Mouse (Mus musculus) heart, embryonic 13.5 days (tissue): ENCODE results near the gene Mapk3. TPM values are rescaled to one million over a fixed set of nuclear protein-coding genes. Genes with fewer than 3 reads are reported as not detected.

Experiments
- ATAC-seq: fragments of 200-750 bp; cut with Nextera tagmentation; 2 replicates; pipeline ENCODE4 v1.8.0; 2017; ENCODE audit warnings: moderate TSS enrichment; ENCODE audit not compliant: insufficient number of reproducible peaks, low FRiP score, low TSS enrichment; ENCODE audit errors: extremely low read depth
- H3K27ac ChIP-seq: fragments of 300-500 bp; sonication (generic); replicated peaks from 2 replicates; pipeline ENCODE4 v1.5.1; 2015; ENCODE audit warnings: moderate library complexity, mild to moderate bottlenecking, inconsistent platforms
- H3K27me3 ChIP-seq: fragments of 300-500 bp; sonication (generic); replicated peaks from 2 replicates; pipeline ENCODE4 v1.6.1; 2015; ENCODE audit warnings: mild to moderate bottlenecking, inconsistent platforms
- H3K36me3 ChIP-seq: fragments of 300-500 bp; sonication (generic); 2 replicates; pipeline ENCODE4 v1.6.1; 2015; ENCODE audit warnings: mild to moderate bottlenecking, inconsistent platforms
- H3K4me1 ChIP-seq: fragments of 300-500 bp; sonication (generic); 2 replicates; pipeline ENCODE4 v1.6.1; 2015; ENCODE audit warnings: inconsistent platforms
- H3K4me2 ChIP-seq: fragments of 300-500 bp; sonication (generic); 2 replicates; pipeline ENCODE4 v1.6.1; 2015; ENCODE audit warnings: inconsistent platforms, mild to moderate bottlenecking, moderate library complexity
- H3K4me3 ChIP-seq: fragments of 300-500 bp; sonication (generic); 2 replicates; pipeline ENCODE4 v1.5.1; 2015; ENCODE audit warnings: moderate library complexity, mild to moderate bottlenecking, inconsistent platforms
- H3K9ac ChIP-seq: fragments of 300-500 bp; sonication (generic); 2 replicates; pipeline ENCODE4 v1.6.1; 2015; ENCODE audit warnings: inconsistent platforms, mild to moderate bottlenecking, moderate library complexity
- H3K9me3 ChIP-seq: fragments of 300-500 bp; sonication (generic); 2 replicates; pipeline ENCODE4 v1.6.1; 2016; ENCODE audit warnings: inconsistent platforms
- WGBS: fragments of 180-500 bp; shearing (Covaris S2); methylation state at CpG from one replicate; pipeline ENCODE4 v1.1.7; 2015; ENCODE audit warnings: mixed read lengths; 5-methylcytosine and 5-hydroxymethylcytosine counted together
- polyA plus RNA-seq: library from polyadenylated mRNA; unstranded; fragments of >200 nt; fragmentation: Nextera tagmentation; extraction: Ambion mirVana; gene quantifications from 2 replicates; pipeline ENCODE4 v1.2.1, GENCODE M21; 2015

Mapk3 gene
- polyA plus RNA-seq, 1 experiment from 2014 or later: 57.5 TPM

DNA sequence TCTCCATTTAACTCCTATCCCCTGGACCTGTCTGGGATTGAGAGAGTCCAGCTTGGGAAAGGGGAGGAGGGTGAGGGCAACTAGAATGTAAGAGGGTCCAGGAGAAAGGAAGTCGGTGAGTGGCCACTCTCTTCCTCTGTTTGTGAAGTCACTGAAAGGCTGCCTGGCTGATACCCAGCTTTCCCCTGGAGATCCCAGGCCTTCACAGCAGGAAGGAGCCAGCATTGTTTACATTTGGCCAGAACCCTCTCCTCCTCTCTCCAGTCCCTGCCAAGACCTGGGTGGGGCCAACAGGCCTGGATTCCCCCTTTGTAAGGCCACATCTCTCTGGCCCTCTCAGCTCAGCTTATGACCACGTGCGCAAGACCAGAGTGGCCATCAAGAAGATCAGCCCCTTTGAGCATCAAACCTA, 996 bp downstream of the Mapk3 start:
- Histone ChIP-seq H3K9ac (peak overlapping the region; percentile 98), H3K9me3 (no peaks in the 10 kb centered on the region), H3K36me3 (peaks cover 37% of the 10 kb centered on the region), H3K27me3 (no peaks in the 10 kb centered on the region), H3K4me3 (peak overlapping the region; percentile 92), H3K4me1 (peaks cover 35% of the 10 kb centered on the region), H3K27ac (peak overlapping the region; percentile 94), H3K4me2 (peak overlapping the region; percentile 92)
- peak; percentile 28; the same call in 1 of the 2 replicates for ATAC-seq
- WGBS: 21% methylated on average over 3 of the region's 3 CpGs

DNA sequence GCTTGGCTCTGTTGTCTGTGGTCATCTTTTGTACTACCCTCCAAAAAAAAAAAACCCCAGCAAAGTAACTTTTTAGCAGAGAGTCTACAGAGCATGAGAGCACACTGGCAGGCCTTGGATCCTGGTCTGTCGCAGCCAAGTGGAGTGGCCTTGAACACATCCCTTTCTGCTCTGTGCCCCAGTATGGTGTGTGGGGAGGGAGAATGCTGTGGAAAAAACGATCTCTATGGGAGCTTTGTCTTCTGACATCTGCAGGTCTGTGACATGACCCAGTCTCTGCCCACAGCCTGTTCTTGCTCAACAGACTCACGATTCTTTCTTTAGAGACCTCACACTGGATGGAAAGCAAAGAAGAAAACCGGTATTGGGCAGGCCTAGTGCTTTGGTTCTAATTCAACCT, 1.6 kb downstream of the Mapk3 start:
- WGBS: 57% methylated on average over 4 of the region's 4 CpGs
- Histone ChIP-seq H3K36me3 (peaks cover 42% of the 10 kb centered on the region), H3K9ac (peak overlapping the region; percentile 98), H3K27ac (peak overlapping the region; percentile 94), H3K4me2 (peak overlapping the region; percentile 92), H3K9me3 (no peaks in the 10 kb centered on the region), H3K4me1 (peaks cover 35% of the 10 kb centered on the region), H3K27me3 (no peaks in the 10 kb centered on the region), H3K4me3 (peak overlapping the region; percentile 92)
- no peak for ATAC-seq

DNA sequence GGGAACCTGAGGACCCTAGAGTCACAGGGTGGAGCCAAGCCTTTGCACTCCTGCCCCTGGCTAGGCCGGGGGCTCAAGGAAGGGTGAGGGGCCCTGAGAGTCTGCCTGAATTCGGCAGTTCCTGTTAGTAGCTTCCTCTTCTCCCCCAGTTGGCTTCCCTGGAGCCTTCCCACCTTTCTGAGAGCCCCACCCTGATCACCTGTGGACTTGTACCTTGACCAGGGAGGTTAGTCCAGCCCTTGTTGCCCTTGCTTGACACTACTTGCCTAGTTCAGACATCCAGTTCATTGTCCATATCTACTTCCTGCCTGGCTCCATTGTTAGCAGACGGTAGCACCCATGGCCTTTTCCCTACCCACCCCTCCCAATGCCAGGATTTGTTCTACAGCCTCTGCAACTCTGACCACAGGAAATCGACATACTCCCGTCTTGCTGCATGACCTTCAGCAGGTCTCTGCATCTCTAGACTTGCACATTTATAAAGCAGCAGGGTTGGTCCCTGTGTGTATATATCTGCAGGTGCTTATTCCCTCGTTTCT, 2.2 kb downstream of the Mapk3 start:
- Histone ChIP-seq H3K9ac (peak overlapping the region; percentile 98; the same call in 1 of the 2 replicates), H3K9me3 (no peaks in the 10 kb centered on the region), H3K4me3 (peak overlapping the region; percentile 92), H3K27me3 (no peaks in the 10 kb centered on the region), H3K36me3 (peaks cover 49% of the 10 kb centered on the region), H3K27ac (peak overlapping the region; percentile 94), H3K4me2 (peak overlapping the region; percentile 92), H3K4me1 (peaks cover 35% of the 10 kb centered on the region)
- WGBS: 54% methylated on average over 6 of the region's 6 CpGs
- no peak for ATAC-seq

DNA sequence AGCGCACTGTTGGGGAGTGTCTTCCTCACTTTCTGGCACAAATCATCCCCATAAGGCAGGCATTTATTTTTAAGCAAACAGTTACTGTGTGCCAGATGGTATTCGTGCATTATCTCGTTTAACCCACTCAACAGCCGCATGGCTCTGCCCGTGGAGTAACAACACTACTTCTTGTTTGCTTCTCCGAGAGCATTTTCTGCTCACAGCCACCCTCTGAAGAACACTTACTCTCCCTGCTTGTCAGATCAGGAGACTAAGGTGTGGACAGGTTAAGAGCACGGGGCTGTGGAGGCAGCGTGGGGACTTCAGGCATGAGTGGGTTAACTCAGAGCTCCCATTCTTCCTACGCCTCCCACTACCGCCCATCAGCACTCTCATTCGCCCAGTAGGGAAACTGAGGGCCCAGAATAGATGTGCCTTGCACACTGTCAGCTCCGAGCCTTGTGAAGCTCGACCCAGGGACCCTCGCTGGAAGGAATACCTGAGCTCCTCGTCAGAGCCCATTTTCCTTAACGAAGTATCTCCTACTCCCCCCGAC, 3.1 kb downstream of the Mapk3 start:
- H3K9ac ChIP-seq: peak overlapping the region; percentile 67
- no peak for ATAC-seq
- 47% methylated on average over 17 of the region's 17 CpGs for WGBS
- H3K27me3 ChIP-seq: no peaks in the 10 kb centered on the region
- H3K4me1 ChIP-seq: peaks cover 35% of the 10 kb centered on the region
- H3K4me2 ChIP-seq: peak overlapping the region; percentile 29
- H3K27ac ChIP-seq: no peak overlapping the region
- H3K4me3 ChIP-seq: no peak overlapping the region
- no peaks in the 10 kb centered on the region for H3K9me3 ChIP-seq
- H3K36me3 ChIP-seq: peaks cover 58% of the 10 kb centered on the region

DNA sequence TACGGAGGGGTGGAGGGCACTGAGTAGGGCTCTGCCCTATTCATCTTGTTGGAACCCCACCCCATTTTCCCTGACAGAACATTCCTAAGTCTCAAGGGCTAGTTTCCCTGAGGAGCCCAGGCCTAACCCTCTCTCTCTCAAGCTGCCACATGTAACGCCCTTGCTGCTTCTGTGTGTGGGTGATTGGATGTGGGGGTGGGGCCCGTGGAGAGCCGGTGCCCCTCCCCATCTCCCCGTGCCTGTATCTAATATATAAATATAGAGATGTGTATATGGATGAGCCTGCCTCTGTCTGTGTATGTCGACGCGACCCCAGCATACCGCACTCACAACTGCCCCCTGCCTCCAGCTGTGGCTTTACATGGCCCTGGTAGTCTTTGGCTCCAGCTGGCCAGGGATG, 6.1 kb downstream of the Mapk3 start:
- no peak overlapping the region for H3K4me2 ChIP-seq
- peak overlapping the region; percentile 8; the same call in 1 of the 2 replicates for H3K9ac ChIP-seq
- no peak overlapping the region for H3K4me3 ChIP-seq
- H3K27me3 ChIP-seq: no peaks in the 10 kb centered on the region
- no peak for ATAC-seq
- 79% methylated on average over 9 of the region's 9 CpGs for WGBS
- H3K4me1 ChIP-seq: peaks cover 27% of the 10 kb centered on the region
- H3K9me3 ChIP-seq: no peaks in the 10 kb centered on the region
- H3K36me3 ChIP-seq: peaks cover 88% of the 10 kb centered on the region
- H3K27ac ChIP-seq: no peak overlapping the region

DNA sequence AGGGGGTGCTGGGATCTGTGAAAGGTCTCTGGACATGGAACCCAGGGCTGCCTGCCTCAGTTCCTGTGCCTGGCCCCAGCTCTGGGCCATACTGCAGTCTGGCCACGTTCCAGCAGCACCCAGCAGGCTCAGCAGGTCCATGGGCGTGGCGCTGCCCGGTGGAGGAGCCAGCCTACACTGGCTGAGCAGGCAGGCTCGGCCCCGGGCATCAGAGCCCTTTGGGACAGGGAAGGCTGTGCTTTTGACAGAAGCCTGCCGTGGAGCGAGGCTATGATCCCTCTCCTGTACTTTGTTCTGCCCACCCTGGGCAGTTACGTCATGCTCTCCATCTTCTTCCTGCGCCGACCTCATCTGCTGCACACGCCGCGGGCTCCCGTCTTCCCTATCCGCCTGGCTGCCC, 6.8 kb downstream of the Mapk3 start, which contains the start of gene Gdpd3:
Gene Gdpd3, plus strand, starts transcription at position 134 of the 400 bp plus-strand sequence.
- ATAC-seq: no peak
- Histone ChIP-seq H3K27me3 (no peaks in the 10 kb centered on the region), H3K4me3 (no peak within 1 kb of the TSS), H3K4me1 (peaks cover 20% of the 10 kb centered on the region), H3K4me2 (no peak within 1 kb of the TSS), H3K9ac (peak within 1 kb of the TSS; percentile 8; the same call in 1 of the 2 replicates), H3K27ac (no peak within 1 kb of the TSS), H3K36me3 (peaks cover 91% of the 10 kb centered on the region), H3K9me3 (no peaks in the 10 kb centered on the region)
- WGBS: 91% methylated on average over 16 of the region's 16 CpGs

DNA sequence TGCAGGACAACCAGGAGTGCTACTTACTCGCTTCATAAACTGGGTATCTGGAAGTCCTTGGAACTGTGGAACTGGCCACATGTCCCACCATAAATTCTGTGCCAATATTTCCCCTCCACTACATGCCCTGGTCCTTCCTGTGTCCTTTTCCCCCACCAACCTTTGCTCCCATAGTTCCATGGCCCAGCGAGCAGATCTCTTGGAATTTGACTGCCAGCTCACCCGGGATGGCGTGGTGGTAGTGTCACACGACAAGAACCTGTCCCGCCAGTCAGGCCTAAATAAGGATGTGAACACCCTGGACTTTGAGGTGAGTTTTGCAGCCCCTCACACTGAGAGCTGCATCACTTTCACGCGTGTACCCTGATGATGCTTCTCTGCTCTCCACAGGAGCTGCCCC, 7.6 kb downstream of the Mapk3 start:
- no peaks in the 10 kb centered on the region for H3K27me3 ChIP-seq
- ATAC-seq: no peak
- no peak overlapping the region for H3K9ac ChIP-seq
- peaks cover 12% of the 10 kb centered on the region for H3K4me1 ChIP-seq
- H3K4me3 ChIP-seq: no peak overlapping the region
- no peak overlapping the region for H3K27ac ChIP-seq
- H3K4me2 ChIP-seq: no peak overlapping the region
- peaks cover 90% of the 10 kb centered on the region for H3K36me3 ChIP-seq
- no peaks in the 10 kb centered on the region for H3K9me3 ChIP-seq
- WGBS: 87% methylated on average over 8 of the region's 8 CpGs

DNA sequence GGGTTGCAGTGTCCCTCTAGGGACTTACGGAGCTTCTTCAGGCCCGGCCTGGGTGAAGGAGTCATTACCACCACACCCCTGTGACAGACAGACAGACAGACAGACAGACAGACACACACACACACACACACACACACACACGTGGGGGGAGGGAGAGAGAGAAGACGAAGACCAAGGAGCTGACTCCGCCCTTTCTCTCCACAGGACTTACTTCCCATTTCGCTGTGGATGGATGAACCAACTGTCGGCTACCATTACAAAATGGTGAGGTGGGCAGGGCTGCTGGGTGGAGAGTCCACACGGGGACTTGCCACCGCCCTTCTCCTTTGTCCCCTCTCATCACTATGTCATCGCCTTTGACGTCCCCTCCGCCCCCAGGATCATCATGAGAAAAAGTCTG, 11.4 kb downstream of the Mapk3 start:
- no peak for ATAC-seq
- 76% methylated on average over 12 of the region's 12 CpGs for WGBS
- peaks cover 4% of the 10 kb centered on the region for H3K4me1 ChIP-seq
- H3K4me3 ChIP-seq: no peak overlapping the region
- no peak overlapping the region for H3K4me2 ChIP-seq
- H3K27ac ChIP-seq: no peak overlapping the region
- H3K9ac ChIP-seq: no peak overlapping the region
- peaks cover 76% of the 10 kb centered on the region for H3K36me3 ChIP-seq
- no peaks in the 10 kb centered on the region for H3K9me3 ChIP-seq
- no peaks in the 10 kb centered on the region for H3K27me3 ChIP-seq

DNA sequence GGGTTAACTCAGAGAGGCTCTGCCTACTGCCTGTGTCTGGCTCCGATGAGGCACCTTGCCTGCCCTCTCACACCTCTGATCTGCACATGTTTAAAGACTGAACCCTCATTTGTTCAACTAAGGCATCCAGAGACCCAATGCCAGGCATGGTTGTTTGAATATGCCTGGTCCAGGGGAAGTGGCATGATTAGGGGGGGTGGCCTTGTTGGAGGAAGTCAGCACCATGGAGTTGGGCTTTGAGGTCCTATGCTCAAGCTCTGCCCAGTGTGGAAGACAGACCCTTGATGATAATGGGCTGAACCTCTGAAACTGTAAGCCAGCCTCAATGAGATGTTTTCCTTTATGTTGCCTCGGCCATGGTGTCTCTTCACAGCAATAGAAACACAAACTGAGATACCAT, 13.9 kb downstream of the Mapk3 start:
- Histone ChIP-seq H3K4me1 (peaks cover 25% of the 10 kb centered on the region), H3K36me3 (peaks cover 53% of the 10 kb centered on the region), H3K4me2 (no peak overlapping the region), H3K9me3 (no peaks in the 10 kb centered on the region), H3K9ac (no peak overlapping the region), H3K27me3 (no peaks in the 10 kb centered on the region), H3K4me3 (no peak overlapping the region), H3K27ac (no peak overlapping the region)
- ATAC-seq: no peak
- WGBS: 80% methylated on average over 2 of the region's 2 CpGs

DNA sequence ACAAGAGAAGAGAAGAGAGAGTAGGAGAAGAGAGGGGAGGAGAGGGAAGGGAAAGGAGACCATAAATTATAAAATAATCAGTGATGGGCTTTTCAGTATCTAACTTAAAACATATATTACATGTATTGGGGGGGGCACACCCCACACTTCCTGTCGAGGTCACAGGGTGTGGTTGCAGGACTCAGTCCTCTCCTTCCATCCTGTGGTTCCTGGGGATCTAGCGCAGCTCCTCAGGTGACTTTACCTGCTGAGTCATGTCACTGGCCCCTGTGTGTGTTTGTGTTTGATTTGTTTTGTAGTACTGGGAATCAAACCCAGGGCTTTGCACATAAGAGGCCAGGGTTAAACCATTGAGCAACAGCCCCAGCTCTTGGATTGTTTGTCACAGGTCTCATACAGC, 15.1 kb downstream of the Mapk3 start:
- no peaks in the 10 kb centered on the region for H3K27me3 ChIP-seq
- H3K4me3 ChIP-seq: no peak overlapping the region
- H3K4me1 ChIP-seq: peaks cover 30% of the 10 kb centered on the region
- no peak overlapping the region for H3K27ac ChIP-seq
- no peaks in the 10 kb centered on the region for H3K9me3 ChIP-seq
- no peak overlapping the region for H3K9ac ChIP-seq
- ATAC-seq: no peak
- no peak overlapping the region for H3K4me2 ChIP-seq
- peaks cover 49% of the 10 kb centered on the region for H3K36me3 ChIP-seq
- WGBS: 78% methylated on average over 2 of the region's 2 CpGs

DNA sequence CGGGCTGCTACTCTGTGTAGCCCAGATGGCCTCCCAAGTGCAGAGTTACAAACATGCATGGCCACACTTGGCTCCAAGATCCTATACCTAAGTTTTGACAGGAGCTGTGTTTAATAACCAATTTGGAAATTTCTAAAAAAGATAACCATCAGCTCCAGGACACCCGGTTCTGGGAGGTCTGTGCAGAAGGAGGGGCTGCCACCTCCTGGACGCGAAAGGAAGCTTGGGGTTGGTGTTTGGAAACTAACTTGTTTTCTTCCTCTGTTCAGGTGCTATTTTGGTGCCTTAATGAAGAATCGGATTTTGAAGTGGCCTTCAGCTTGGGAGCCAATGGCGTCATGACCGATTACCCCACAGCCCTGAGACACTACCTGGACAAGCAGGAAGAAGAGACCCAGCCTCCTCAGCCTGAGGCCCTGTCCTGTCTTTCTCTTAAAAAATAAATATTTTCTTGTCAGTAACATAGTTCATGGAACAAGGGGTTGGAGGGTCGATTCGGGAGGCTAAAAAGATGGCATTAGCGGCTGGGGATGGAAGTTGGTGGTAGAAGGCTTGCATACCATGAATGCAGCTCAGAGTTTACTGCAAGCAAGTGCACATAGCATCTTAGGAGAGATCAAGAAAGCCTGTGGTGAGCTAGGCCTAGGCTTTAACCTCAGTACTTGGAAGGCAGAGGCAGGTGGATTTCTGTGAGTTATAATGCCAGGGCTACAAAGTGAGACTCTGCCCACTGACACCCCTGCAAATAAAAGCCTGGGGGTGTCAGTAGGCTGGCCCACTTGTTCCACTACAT, 16.0 kb downstream of the Mapk3 start:
- Histone ChIP-seq H3K4me3 (peak overlapping the region; percentile 81; the same call in 1 of the 2 replicates), H3K9ac (peak overlapping the region; percentile 80), H3K9me3 (no peaks in the 10 kb centered on the region), H3K4me2 (peak overlapping the region; percentile 91; the same call in 1 of the 2 replicates), H3K4me1 (peaks cover 39% of the 10 kb centered on the region), H3K27ac (peak overlapping the region; percentile 89; the same call in 1 of the 2 replicates), H3K36me3 (peaks cover 40% of the 10 kb centered on the region), H3K27me3 (no peaks in the 10 kb centered on the region)
- no peak for ATAC-seq
- WGBS: 81% methylated on average over 10 of the region's 10 CpGs
